Mouse (Mus musculus) c-Kit-negative CD71-positive TER-119-positive erythroid progenitor cells, embryonic 14.5 days (primary cell): Measurements from ENCODE around the gene Auh.

ENCODE experiments used
- DNase-seq: peaks from one replicate; pipeline ENCODE4 v3.0.0-alpha.2; 2013; ENCODE audit warnings: low read depth, low spot score

Gene Auh

DNA sequence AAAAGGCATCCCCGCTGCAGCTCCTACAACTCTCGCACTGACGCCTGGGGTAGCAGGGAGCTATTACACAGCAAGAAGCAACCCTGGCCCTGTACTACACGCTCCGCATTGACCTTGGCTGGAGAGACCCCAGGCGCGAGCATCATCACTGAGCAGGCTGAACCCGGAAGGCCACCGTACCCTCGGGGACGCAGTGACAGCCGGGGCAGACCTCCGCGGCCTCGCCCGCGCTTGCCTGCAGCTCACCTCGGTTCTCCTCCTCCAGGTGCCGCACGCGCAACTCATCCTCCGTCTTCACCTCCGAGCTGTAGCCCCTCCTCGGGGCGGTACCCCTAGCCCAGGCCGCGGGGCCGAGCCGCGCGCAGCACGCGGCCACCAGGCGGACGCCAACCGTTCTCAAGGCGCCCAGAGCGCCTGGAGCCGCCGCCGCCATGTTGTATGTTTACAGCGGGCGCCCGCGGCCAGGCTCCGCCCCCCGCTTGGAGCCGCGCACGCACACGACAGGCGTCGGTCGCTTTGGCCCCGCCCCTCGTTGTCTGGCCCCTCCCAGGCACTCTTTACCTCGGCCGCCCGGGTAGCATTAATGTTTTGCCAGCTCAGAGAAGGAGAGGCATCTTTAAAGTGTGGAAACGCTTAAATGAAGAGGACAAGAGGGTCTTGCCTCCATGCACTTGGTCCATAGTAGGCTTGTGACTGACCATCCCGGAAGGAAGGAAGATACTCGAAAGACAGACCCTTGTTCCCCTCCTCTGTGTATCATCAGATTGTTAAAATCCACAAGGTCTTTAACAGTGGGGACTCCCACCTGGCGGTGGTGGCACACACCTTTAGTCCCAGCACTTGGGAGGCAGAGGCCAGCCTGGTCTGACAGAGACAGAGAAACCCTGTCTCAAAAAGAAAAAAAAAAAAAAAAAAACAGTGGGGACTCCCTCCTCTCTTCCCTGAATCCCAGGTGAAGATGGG, at the start of gene Auh:
Gene Auh, minus strand, starts transcription at position 473 of the 963 bp plus-strand sequence.
- DNase-seq, result peak; percentile 89

DNA sequence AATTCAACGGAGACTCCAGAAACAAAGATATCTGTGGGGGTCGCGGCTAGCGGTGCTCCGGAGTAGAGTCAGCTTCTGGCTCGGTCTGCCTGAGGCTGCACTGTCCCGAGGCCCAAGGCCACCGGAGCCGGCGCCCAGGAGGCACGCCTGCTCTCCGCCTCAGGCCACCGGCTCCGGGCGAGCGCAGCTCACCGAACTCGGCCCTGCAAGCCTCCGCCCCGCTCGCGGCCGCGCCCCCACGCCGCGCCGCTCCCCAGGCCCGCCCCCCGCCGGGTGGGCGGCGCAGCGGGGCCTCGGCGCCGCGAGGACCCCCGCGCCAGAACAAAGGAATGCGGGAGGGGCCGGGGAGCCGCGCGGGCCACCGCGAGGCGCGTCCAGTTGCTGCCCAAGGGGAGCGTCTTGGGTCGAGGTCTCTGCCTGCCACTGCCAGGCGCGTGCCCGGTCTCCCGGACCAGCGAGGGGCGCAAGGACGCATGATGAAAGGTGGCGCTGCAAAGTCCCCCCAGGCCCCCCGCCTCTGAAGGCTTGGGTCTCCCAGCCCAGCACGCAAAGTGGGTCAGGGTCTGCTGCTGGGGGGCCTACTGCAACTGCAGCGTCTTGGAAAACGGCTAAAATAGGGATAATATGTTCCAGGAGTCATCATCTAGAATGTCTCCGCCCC, 49.0 kb upstream of the Auh start:
- no peak for DNase-seq

DNA sequence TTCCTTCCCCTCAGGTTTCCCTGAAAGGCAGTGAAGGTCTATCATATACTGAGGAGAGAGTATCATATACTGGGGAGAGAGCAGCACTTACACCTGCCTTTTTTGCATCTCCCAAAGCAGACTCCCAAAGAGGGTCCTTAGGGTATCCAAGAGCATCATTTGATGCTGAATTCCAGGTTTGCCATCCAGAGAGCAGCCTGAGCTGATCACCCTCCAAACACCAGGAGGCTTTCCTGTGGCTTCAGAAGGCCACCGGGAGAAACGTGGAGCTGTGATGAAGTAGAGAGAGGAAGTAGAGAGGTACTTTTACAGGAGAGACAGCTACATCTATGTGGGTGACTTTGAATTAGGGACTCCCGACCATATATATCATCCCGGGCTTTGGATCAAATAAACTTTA, 48.3 kb upstream of the Auh start:
- no peak for DNase-seq

DNA sequence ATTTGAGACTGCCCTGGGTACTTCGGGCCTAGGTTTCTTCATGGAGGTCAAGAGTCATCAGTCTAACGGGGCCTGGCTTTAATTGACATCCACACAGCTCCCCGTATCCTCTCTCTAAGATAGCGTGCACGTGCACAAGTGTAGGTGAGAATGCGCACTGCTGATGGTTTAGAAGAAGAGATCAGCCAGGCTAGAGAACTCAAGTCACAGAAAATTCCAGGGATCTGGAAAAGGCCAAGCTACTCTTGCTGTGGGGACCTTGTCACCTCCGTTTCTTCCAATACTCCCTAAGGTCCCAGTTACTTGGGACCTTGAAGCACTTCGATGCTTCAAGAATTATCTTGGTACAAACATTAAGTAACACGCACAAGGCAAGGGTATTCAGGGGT, 47.7 kb upstream of the Auh start:
- DNase-seq, result no peak

DNA sequence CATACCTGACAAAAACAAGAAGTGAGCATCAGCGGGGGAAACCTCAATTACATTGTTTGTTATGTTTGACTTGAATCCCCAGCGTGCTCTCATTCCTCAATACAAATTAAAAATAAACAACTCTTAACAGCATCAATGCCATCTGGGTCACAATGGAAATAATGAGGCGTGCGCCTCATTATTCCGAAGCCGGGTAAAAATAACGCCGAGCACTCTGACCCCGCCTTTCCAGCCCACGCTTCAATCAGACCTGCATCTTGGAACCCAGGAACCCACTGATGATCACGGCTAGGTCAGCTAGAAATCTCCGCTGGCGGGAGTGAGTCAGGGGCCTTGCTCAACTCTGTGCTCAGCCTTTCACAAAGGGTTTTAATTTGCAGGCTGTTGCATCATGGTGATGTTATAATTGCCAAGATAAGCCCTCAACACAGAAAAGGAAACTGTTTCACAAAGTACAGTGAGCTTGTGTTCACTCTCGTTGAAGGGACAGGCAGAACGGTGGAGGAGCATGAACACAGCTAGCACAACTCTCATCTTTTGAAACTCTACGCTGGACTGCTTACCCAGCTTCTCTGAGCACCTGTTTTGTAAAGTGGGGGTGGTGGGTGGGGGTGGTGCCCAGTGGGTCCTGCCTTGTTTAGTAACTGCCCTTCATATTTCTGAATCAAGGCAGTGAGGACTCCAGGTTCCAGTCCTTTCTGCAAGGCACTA, 47.2 kb upstream of the Auh start:
- DNase-seq, result no peak

DNA sequence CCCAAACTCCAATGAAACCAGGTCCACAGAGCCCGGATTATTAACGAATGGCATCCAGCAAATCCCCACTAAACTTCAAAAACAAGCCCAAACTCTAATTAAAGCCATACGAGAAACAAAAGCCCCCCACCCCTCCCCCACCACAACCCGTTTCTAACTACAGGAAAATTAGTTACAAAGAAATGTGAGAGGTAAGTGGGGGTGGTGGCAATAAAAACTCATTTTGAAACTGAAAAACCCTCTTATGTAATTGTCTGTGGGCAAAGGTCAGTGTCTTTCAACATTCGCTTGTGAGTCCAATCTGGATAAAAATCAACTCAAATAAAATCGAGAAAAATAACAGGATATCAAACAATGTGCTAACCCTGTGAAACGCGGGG, 46.6 kb upstream of the Auh start:
- DNase-seq, result no peak

DNA sequence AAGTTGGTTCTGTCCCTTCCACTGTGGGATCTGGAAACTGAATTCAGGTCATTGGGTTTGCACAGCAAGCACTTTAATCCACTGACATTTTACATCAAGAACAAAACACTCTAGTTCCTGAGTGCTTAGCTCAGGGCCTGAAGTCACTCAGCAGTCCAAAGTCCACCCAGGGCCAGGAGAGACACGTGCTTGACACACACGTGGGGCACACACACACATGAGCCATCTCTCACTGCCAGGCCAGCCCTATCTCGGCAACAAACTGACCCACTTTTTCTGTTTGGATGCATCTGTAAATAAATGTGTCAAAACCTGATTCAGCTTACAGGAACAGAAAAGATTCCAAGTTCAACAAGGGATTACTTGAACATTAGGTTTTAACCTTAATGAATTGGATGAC, 45.2 kb upstream of the Auh start:
- DNase-seq, result no peak

DNA sequence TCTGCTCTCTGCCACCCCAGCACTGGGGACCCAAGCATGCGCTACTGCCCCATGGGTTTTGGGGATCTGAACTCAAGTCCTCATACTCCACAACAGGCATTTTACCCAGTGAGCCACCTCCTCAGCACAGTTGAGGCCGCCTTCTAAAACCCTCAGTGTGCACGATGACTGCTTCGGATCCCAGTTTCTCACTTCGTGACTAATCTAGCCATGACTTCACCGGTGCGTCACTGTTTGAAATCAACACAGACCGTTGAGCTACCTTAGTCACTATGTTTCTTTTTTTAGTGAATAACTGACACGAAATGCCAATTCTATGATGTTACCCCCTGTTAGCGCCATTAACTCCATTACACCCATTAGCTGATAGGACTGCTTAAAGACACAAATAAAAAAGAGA, 43.9 kb upstream of the Auh start:
- no peak for DNase-seq

DNA sequence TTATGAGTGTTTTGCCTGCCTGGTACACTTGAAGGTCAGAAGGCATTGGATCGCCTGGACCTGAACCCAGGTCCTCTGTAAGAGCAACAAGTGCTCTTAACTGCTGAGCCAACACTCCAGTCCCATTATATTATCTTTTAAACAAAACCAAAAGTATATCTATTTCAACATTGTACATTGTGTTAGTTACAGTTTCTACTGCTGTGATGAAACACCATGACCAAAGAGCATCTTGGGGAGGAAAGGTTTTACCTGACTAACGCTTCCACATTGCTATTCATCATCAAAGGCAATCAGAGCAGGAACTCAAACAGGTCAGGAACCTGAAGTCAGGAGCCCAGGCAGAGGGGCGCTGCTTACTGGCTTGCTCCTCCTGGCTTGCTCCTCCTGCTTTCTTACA, 43.1 kb upstream of the Auh start:
- DNase-seq, result no peak

DNA sequence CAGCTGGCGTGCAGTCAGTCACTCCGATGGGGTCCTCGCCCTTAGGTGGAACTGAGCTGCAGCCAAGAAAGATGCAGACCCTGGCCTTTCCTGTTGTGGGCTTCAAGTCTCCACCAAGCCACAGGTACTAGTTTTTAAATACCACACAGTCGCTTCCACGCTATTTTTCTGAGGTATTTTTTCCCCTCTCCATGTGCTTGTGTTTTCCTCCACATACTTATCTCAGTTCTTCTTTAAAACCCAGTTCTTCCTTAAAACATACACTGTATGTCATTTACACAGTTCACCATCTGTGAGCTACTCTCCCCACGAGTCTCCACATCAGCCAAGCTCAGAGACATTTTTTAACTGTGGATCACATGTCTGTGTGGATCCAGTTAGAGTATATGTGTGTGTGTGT, 41.4 kb upstream of the Auh start:
- no peak for DNase-seq

DNA sequence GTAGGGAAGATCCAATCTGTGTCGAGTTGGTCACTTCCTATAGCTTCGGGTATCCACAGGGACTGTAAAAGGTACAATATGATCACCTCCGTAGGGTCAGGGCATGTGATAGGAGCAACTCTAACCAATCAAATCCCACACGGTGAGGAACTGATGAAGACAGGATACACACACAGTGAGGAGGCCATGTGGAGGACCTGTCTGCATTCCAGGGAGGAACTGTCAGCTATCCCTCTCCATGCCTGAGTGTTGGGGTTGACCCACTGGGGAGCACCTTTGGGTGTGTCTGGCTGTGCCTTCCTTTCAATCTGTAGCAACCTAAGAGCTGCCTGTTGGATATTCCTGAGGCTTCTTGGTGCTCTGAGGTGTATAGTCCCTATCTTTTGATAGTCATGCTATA, 33.4 kb upstream of the Auh start:
- DNase-seq, result no peak

DNA sequence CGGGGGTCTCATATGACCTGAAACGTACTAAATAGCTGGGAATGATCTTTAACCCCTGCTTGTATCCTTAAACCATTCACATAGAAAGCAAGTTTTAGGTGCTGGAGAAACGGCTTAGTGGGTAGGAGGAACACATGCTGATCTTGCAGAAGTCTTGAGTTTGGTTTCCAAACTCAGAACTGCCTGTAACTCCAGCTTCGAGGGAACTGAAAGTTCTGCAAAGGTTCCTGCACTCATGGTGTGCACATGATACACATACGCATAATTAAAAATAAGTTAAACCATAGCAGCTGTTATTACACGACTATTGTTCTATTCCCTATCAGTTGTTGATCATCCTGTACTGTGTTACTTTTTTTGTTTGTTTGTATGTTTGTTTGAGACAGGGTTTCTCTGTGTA, 32.9 kb upstream of the Auh start:
- no peak for DNase-seq

DNA sequence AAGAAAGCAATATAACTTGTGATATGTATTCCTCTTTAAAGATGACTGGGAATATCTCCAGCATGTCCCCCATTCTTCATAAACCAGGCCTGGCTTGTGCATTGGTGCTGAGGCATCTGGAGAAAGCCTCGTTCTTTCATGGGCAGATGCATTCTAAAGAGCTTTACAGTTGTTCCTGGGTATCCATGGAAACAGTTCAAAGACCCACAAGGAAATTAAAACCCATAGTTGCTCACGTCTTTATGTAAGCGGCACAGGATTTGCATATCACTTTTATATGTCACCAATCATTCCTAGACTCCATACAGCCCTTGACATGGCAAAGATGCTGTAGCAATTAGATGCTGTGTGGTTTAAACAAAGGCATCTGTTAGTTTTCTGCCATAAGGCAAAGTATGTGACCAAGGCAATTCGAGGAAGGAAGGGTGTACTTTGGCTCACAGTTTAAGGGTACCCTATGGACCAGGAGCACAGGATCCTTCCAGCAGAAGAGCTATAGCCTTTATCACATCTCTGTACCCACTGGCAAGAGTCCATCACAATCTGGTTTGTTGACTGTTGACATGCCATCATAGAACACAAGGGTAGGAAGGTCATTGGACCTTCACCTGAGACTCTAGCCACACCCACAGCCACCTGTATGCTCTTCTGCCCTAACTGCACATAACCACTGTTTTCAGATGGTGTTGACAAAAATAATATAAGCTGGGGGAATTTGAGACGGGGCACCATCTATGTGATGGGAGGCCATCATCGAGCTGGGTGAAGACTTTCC, 24.5 kb upstream of the Auh start:
- DNase-seq, result no peak

DNA sequence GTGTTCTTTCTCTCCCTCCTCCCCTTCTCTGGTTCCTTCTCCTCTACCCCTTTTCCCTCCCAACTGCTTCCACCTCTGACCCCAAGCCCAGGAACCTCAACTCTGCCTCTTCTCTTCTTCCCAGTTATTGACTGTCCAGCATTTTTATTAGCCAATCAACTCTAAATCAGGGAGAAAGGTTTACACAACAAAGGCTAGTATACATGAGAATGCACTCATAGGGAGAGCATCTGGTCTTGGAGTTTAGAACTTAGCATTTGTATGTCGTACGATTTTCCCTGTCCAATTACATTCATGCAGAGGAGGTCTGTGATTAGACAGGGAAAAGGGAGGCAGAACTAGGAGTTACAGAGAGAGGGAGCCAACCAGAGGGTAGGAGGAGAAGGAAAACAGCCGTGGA, 19.7 kb upstream of the Auh start:
- no peak for DNase-seq

DNA sequence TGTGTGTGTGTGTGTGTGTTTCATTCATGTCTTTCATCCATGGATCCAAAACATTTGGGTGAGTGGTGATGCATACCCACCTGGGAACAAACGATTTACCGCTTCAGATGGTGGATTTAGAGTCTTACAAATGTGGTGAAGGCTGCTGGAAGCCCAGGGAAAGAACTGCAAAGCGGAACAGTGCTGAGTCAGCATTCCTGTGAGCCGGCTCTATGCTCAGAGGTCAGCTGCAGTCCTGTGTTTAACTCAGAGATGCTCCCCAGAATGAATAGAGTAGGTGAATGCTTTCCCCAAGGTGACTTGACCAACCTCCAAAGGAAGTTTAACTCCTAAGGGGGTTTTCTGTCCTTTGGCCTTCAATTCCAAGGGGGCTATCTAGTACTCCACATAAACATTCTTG, 18.1 kb upstream of the Auh start:
- no peak for DNase-seq

DNA sequence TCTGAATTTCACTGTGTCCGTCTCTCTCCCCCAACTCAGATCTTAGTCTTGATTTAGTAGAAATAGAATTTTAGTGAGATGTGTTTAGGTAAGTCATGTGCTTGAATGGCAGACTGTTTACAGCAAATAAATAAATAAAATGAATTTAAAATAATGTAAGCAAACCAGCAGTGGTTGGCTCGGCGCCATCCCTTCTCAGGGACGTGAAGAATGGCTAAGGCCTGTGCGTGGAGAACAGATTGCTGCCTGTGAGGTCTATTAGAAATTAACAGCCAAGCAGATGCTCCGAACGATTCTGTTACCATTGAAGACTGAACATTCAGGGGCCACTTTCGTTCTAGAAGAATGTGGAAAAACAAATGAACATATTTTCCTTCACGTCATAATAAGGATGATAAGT, 16.3 kb upstream of the Auh start:
- no peak for DNase-seq

DNA sequence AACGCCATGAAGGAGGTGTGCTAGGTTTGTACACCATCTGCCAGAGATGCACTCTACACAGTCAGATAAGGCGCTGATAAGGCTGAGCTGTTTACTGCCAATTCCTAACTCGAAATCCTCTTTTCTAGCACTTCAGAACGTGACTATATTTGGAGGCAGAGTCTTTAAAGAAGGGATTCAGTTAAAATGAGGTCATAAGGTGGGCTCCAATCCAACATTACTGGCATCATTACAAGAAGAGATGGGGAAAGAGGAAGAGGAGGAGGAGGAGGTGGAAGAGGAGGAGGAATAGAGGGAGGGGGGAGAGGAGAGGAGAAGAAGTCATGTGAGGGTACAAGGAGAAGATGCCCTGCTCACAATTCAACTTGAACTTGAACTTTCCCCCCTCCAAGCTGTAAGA, 14.6 kb upstream of the Auh start:
- no peak for DNase-seq

DNA sequence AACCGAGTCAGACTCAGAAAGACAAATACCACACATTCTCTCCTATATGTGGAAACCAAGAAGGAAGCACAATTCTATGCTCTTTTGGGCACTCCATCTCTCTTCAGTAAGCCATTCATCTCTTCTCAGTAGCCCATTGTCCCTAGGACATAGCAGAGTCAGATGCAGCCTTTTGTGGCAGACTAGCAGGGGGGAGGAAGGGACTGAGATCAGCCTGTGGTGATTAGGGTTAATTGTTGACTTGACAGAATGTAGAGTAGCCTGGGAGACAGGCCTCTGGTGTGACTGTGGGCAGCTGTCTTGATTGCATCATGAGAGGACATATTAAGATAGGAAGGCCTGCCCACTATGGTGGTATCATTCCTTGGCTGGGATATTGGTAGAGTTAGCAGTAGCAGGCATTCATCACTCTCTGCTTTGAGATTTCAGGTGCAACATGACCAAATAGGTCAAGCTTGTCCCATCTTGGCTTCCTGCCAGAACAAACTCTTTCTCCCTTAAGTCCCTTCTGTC, 13.5 kb upstream of the Auh start:
- DNase-seq, result no peak

DNA sequence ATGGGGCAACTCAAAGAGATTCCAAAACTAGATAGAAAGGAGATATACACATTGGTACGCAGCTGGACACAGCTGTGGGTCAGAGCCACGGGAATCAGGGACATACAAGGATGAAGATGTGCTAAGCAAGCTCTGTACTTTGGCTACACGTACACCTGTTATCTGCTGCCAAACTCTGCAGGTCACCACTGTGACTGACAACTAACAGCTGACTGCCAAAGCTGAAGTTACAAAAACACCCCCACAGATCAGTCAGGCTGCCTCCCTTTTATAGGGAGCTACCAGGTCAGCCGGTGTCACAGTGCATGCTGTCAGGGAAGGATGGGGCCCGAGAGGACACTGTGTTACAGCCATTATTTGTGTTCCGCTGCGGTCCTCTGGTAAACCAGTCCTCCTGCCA, 11.5 kb upstream of the Auh start:
- no peak for DNase-seq

DNA sequence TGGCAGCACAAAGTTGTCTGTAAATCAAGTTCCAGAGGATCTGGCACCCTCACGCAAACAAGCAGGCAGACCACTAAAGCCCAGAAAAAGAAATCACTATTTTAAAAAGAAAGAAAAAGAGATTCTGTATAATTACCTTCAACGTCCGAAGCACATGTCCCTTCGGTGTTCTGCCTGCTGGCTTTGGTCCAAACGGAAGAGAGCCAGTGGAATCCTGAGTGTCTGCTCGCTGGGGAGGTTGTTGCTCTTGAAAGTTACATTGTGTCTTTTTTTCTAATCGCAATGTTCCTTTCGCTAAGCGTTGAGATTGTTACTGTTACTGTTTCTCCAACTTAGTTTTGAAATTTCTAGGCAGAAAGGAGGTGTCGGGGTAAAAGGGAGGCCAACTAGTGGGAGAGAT, 1.1 kb upstream of the Auh start:
- no peak for DNase-seq

DNA sequence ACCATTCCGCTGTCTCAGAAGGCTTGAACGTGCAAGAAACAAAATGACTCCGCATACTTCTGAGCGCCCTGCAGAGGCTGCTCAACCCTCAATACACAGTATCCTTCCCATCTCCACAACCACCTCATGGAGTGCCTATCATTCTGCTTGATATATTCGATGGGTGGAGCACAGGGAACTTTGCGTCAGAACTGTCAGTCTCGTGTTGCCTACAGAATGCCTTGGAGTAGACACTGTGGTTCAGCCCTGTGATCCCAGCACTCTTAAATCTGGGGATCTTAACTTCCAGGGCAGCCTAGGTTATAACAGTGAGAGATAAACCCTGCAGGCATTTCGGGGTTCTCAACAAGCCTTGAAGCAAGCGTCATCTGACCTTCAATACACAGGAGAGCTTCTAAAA, 1.1 kb downstream of the Auh start:
- DNase-seq, result peak; percentile 19

DNA sequence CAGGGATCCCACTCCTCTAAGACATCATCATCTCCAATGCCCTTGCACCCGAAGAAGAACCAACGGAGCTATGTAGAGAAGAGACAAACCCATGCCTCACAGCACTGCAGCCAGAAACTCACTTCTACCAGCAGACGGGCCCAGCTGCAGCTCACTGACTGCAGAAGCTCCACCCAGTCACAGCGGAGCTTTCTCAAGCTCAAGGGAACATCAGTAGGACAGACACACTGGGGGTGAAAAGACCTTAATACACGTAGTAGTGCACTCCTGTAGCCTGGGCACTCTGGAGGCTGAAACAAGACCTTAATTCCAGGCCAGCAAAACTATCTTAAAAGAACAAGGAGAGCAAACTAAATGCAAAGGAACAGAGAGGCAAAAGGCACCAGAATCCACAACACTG, 5.0 kb downstream of the Auh start:
- DNase-seq, result no peak
